Mouse (Mus musculus) heart, embryonic 13.5 days (tissue): Measurements from ENCODE around the gene Akap5. TPM values are rescaled to one million over a fixed set of nuclear protein-coding genes. Genes with fewer than 3 reads are reported as not detected.

Source experiments
- ATAC-seq: fragments of 200-750 bp; cut with Nextera tagmentation; 2 replicates; pipeline ENCODE4 v1.8.0; 2017; ENCODE audit warnings: moderate TSS enrichment; ENCODE audit not compliant: insufficient number of reproducible peaks, low FRiP score, low TSS enrichment; ENCODE audit errors: extremely low read depth
- H3K27ac ChIP-seq: fragments of 300-500 bp; sonication (generic); replicated peaks from 2 replicates; pipeline ENCODE4 v1.5.1; 2015; ENCODE audit warnings: moderate library complexity, mild to moderate bottlenecking, inconsistent platforms
- H3K27me3 ChIP-seq: fragments of 300-500 bp; sonication (generic); replicated peaks from 2 replicates; pipeline ENCODE4 v1.6.1; 2015; ENCODE audit warnings: mild to moderate bottlenecking, inconsistent platforms
- H3K36me3 ChIP-seq: fragments of 300-500 bp; sonication (generic); 2 replicates; pipeline ENCODE4 v1.6.1; 2015; ENCODE audit warnings: mild to moderate bottlenecking, inconsistent platforms
- H3K4me1 ChIP-seq: fragments of 300-500 bp; sonication (generic); 2 replicates; pipeline ENCODE4 v1.6.1; 2015; ENCODE audit warnings: inconsistent platforms
- H3K4me2 ChIP-seq: fragments of 300-500 bp; sonication (generic); 2 replicates; pipeline ENCODE4 v1.6.1; 2015; ENCODE audit warnings: inconsistent platforms, mild to moderate bottlenecking, moderate library complexity
- H3K4me3 ChIP-seq: fragments of 300-500 bp; sonication (generic); 2 replicates; pipeline ENCODE4 v1.5.1; 2015; ENCODE audit warnings: moderate library complexity, mild to moderate bottlenecking, inconsistent platforms
- H3K9ac ChIP-seq: fragments of 300-500 bp; sonication (generic); 2 replicates; pipeline ENCODE4 v1.6.1; 2015; ENCODE audit warnings: inconsistent platforms, mild to moderate bottlenecking, moderate library complexity
- H3K9me3 ChIP-seq: fragments of 300-500 bp; sonication (generic); 2 replicates; pipeline ENCODE4 v1.6.1; 2016; ENCODE audit warnings: inconsistent platforms
- WGBS: fragments of 180-500 bp; shearing (Covaris S2); methylation state at CpG from one replicate; pipeline ENCODE4 v1.1.7; 2015; ENCODE audit warnings: mixed read lengths; 5-methylcytosine and 5-hydroxymethylcytosine counted together
- polyA plus RNA-seq: library from polyadenylated mRNA; unstranded; fragments of >200 nt; fragmentation: Nextera tagmentation; extraction: Ambion mirVana; gene quantifications from 2 replicates; pipeline ENCODE4 v1.2.1, GENCODE M21; 2015

The Akap5 gene
- polyA plus RNA-seq, 1 experiment from 2014 or later, result 4.4 TPM

GRCm38 (mm10) chr12:76349680-76350220, 25.1 kb downstream of the Akap5 start:
- H3K36me3 ChIP-seq, result peaks cover 64% of the 10 kb centered on the region
- no peak overlapping the region for H3K27ac ChIP-seq
- H3K9ac ChIP-seq, result no peak overlapping the region
- peaks cover 6% of the 10 kb centered on the region; the same call in 1 of the 2 replicates for H3K4me1 ChIP-seq
- no peak for ATAC-seq
- no peaks in the 10 kb centered on the region for H3K9me3 ChIP-seq
- no peak overlapping the region for H3K4me2 ChIP-seq
- H3K27me3 ChIP-seq, result no peaks in the 10 kb centered on the region
- H3K4me3 ChIP-seq, result no peak overlapping the region
- 71% methylated on average over 8 of the region's 8 CpGs for WGBS

GRCm38 (mm10) chr12:76360868-76361267, 36.2 kb downstream of the Akap5 start:
- H3K27me3 ChIP-seq, result no peaks in the 10 kb centered on the region
- H3K4me1 ChIP-seq, result peaks cover 24% of the 10 kb centered on the region
- H3K4me2 ChIP-seq, result no peak overlapping the region
- 79% methylated on average over 1 of the region's 1 CpGs for WGBS
- ATAC-seq, result no peak
- no peak overlapping the region for H3K9ac ChIP-seq
- peaks cover 15% of the 10 kb centered on the region for H3K36me3 ChIP-seq
- no peaks in the 10 kb centered on the region for H3K9me3 ChIP-seq
- no peak overlapping the region for H3K4me3 ChIP-seq
- H3K27ac ChIP-seq, result no peak overlapping the region

- no peak overlapping the region for H3K4me3 ChIP-seq
- peaks cover 31% of the 10 kb centered on the region for H3K4me1 ChIP-seq
- ATAC-seq, result no peak
- H3K9me3 ChIP-seq, result no peaks in the 10 kb centered on the region
- 55% methylated on average over 9 of the region's 9 CpGs for WGBS
- peaks cover 15% of the 10 kb centered on the region for H3K36me3 ChIP-seq
- H3K4me2 ChIP-seq, result no peak overlapping the region
- 0 out of 2 replicates have a peak overlapping the region, but pooled peaks have one; percentile 15 for H3K27ac ChIP-seq
- no peaks in the 10 kb centered on the region for H3K27me3 ChIP-seq
- H3K9ac ChIP-seq, result no peak overlapping the region
These were observed 37.0 kb downstream of the Akap5 start for GRCm38 (mm10) chr12:76361405-76362302.

GRCm38 (mm10) chr12:76362303-76362676, 37.6 kb downstream of the Akap5 start:
- Histone ChIP-seq H3K4me3 (no peak overlapping the region), H3K9me3 (no peaks in the 10 kb centered on the region), H3K4me2 (no peak overlapping the region), H3K27me3 (no peaks in the 10 kb centered on the region), H3K27ac (no peak overlapping the region), H3K36me3 (peaks cover 12% of the 10 kb centered on the region), H3K9ac (no peak overlapping the region), H3K4me1 (peaks cover 38% of the 10 kb centered on the region)
- WGBS, result 73% methylated on average over 9 of the region's 9 CpGs
- no peak for ATAC-seq

- Histone ChIP-seq H3K4me1 (peaks cover 53% of the 10 kb centered on the region), H3K9me3 (no peaks in the 10 kb centered on the region), H3K4me2 (no peak overlapping the region), H3K4me3 (no peak overlapping the region), H3K9ac (peak overlapping the region; percentile 37; the same call in 1 of the 2 replicates), H3K36me3 (peaks cover 6% of the 10 kb centered on the region), H3K27me3 (no peaks in the 10 kb centered on the region), H3K27ac (no peak overlapping the region)
- no peak for ATAC-seq
- WGBS, result 80% methylated on average over 3 of the region's 3 CpGs
These were observed 41.6 kb downstream of the Akap5 start for GRCm38 (mm10) chr12:76366276-76366675.

- peak overlapping the region; percentile 96 for H3K4me3 ChIP-seq
- no peaks in the 10 kb centered on the region for H3K27me3 ChIP-seq
- peak overlapping the region; percentile 100 for H3K27ac ChIP-seq
- H3K4me2 ChIP-seq, result peak overlapping the region; percentile 95
- peaks cover 6% of the 10 kb centered on the region for H3K36me3 ChIP-seq
- peaks cover 52% of the 10 kb centered on the region for H3K4me1 ChIP-seq
- H3K9me3 ChIP-seq, result no peaks in the 10 kb centered on the region
- WGBS, result 19% methylated on average over 14 of the region's 14 CpGs
- no peak for ATAC-seq
- peak overlapping the region; percentile 99 for H3K9ac ChIP-seq
These were observed 42.7 kb downstream of the Akap5 start for GRCm38 (mm10) chr12:76367096-76367995.

GRCm38 (mm10) chr12:76368201-76368789, 43.6 kb downstream of the Akap5 start:
- H3K36me3 ChIP-seq, result peaks cover 9% of the 10 kb centered on the region
- H3K9ac ChIP-seq, result peak overlapping the region; percentile 99
- peak overlapping the region; percentile 100 for H3K27ac ChIP-seq
- peaks cover 54% of the 10 kb centered on the region for H3K4me1 ChIP-seq
- 9% methylated on average over 9 of the region's 9 CpGs for WGBS
- peak overlapping the region; percentile 95 for H3K4me2 ChIP-seq
- H3K4me3 ChIP-seq, result peak overlapping the region; percentile 96
- H3K9me3 ChIP-seq, result no peaks in the 10 kb centered on the region
- no peaks in the 10 kb centered on the region for H3K27me3 ChIP-seq
- ATAC-seq, result no peak

GRCm38 (mm10) chr12:76368790-76369205, 44.1 kb downstream of the Akap5 start:
- peaks cover 57% of the 10 kb centered on the region for H3K4me1 ChIP-seq
- WGBS, result under 1% methylated on average over 18 of the region's 26 CpGs

GRCm38 (mm10) chr12:76369206-76369977, 44.7 kb downstream of the Akap5 start, which contains the start of gene Zbtb25:
TSS of gene Zbtb25 (minus strand) at chr12:76369602.
- WGBS, result under 1% methylated on average over 96 of the region's 96 CpGs
- peak; percentile 63; the same call in 1 of the 2 replicates for ATAC-seq
- Histone ChIP-seq H3K4me2 (peak within 1 kb of the TSS; percentile 95), H3K27me3 (no peaks in the 10 kb centered on the region), H3K27ac (peak within 1 kb of the TSS; percentile 100), H3K36me3 (peaks cover 4% of the 10 kb centered on the region), H3K4me1 (peaks cover 63% of the 10 kb centered on the region), H3K9ac (peak within 1 kb of the TSS; percentile 99), H3K4me3 (peak within 1 kb of the TSS; percentile 96), H3K9me3 (no peaks in the 10 kb centered on the region)

More at GRCm38 (mm10) chr12:76368790-76369205, 44.1 kb downstream of the Akap5 start:
- Histone ChIP-seq H3K4me2 (peak overlapping the region; percentile 95), H3K36me3 (peaks cover 9% of the 10 kb centered on the region), H3K4me3 (peak overlapping the region; percentile 96), H3K27ac (peak overlapping the region; percentile 100), H3K27me3 (no peaks in the 10 kb centered on the region), H3K9ac (peak overlapping the region; percentile 99), H3K9me3 (no peaks in the 10 kb centered on the region)
- ATAC-seq, result peak; percentile 15; the same call in 1 of the 2 replicates
